Mouse (Mus musculus): ENCODE results near the gene Ptpn22.

DNA sequence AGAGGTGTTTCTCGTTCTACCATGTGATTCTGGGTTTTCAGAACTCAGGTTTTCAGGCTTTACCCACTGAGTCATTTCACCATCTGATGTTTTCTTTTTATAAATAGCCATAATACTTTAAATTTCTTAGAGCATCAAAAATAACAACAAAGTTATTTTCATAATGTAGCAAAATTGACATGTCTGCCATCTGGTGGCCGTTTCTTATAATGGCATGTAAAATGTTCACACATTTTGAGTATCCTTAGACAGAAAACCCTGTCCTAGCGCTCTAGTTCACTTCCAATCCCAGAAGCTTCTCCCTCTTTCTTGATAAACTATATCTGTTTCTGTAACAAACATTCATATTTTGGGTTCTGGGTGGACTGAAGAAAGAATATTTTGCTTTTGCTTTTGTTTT is 28.0 kb downstream of the Ptpn22 start:
- no peak for TF ChIP-seq CTCF (IDR thresholded peaks at IDR 0.05; ENCODE audit: borderline replicate concordance, insufficient read depth, low read length)
- no peak for TF ChIP-seq POLR2A (IDR thresholded peaks at IDR 0.05; ENCODE audit: low read depth, low read length)

Data from embryonic fibroblast, embryonic 13.5 days (primary cell).